In genomic region chr16:30063984-30064453, GRCm38 (mm10) we compare ENCODE assay signal across 8 mouse cellular contexts. TPM values are rescaled to one million over a fixed set of nuclear protein-coding genes. Genes with fewer than 3 reads are reported as not detected.
DNase-seq lines count a peak whose midpoint lies in the region; ATAC-seq and TF ChIP-seq lines count a peak whose summit lies in the region.

Gene Hes1, plus strand, starts transcription at chr16:30064384.

- peaks cover 3% of the 10 kb centered on the region; the same call in 1 of the 2 replicates for H3K27me3 ChIP-seq in embryonic facial prominence, embryonic 15.5 days
- H3K27me3 ChIP-seq in heart, embryonic 10.5 days (ENCODE audit: insufficient read depth, poor library complexity, severe bottlenecking), result 0 out of 2 replicates have a peak, but pooled peaks cover 7% of the 10 kb centered on the region
- no peaks in the 10 kb centered on the region for H3K27me3 ChIP-seq in kidney, embryonic 14.5 days (ENCODE audit: control insufficient read depth, insufficient read depth, low read length)
- no peaks in the 10 kb centered on the region for H3K27me3 ChIP-seq in myocyte (ENCODE audit: control insufficient read depth, insufficient read depth, insufficient read length)
- H3K27me3 ChIP-seq in stomach, embryonic 14.5 days (ENCODE audit: control insufficient read depth, insufficient read depth, low read length), result no peaks in the 10 kb centered on the region

- H3K36me3 ChIP-seq in embryonic facial prominence, embryonic 15.5 days, result no peaks in the 10 kb centered on the region
- H3K36me3 ChIP-seq in heart, embryonic 10.5 days, result no peaks in the 10 kb centered on the region
- peaks cover 6% of the 10 kb centered on the region; the same call in 1 of the 2 replicates for H3K36me3 ChIP-seq in kidney, embryonic 14.5 days (ENCODE audit: control insufficient read depth, insufficient read depth, low read length)
- no peaks in the 10 kb centered on the region for H3K36me3 ChIP-seq in myocyte (ENCODE audit: control insufficient read depth, insufficient read depth)
- no peaks in the 10 kb centered on the region for H3K36me3 ChIP-seq in stomach, embryonic 14.5 days (ENCODE audit: control insufficient read depth, insufficient read depth, low read length)

- peaks cover 62% of the 10 kb centered on the region for H3K4me1 ChIP-seq in embryonic facial prominence, embryonic 15.5 days
- peaks cover 68% of the 10 kb centered on the region for H3K4me1 ChIP-seq in heart, embryonic 10.5 days
- peaks cover 50% of the 10 kb centered on the region for H3K4me1 ChIP-seq in kidney, embryonic 14.5 days (ENCODE audit: control insufficient read depth, insufficient read depth, low read length)
- peaks cover 41% of the 10 kb centered on the region for H3K4me1 ChIP-seq in stomach, embryonic 14.5 days (ENCODE audit: control insufficient read depth, insufficient read depth, low read length)

- ATAC-seq in embryonic facial prominence, embryonic 15.5 days (ENCODE audit: insufficient number of reproducible peaks, low FRiP score, low TSS enrichment, low read depth), result peak; percentile 82
- ATAC-seq in kidney, embryonic 14.5 days (ENCODE audit: low FRiP score, low TSS enrichment), result peak; percentile 88
- ATAC-seq in stomach, embryonic 14.5 days (ENCODE audit: insufficient number of reproducible peaks, insufficient read depth, low FRiP score, low read depth), result peak; percentile 85

- DNase-seq in A20 (ENCODE audit: low read depth, low spot score), result peak; percentile 93
- DNase-seq in adrenal gland, postnatal 36 days, result peak; percentile 92 to 96
- DNase-seq in heart, embryonic 10.5 days (ENCODE audit: low spot score), result peak; percentile 98
- DNase-seq in liver, result peak; percentile 87

- peak within 1 kb of the TSS; percentile 64 for H3K9ac ChIP-seq in embryonic facial prominence, embryonic 15.5 days
- peak within 1 kb of the TSS; percentile 95 for H3K9ac ChIP-seq in kidney, embryonic 14.5 days (ENCODE audit: low read depth, low read length)
- H3K9ac ChIP-seq in stomach, embryonic 14.5 days (replicated peaks; ENCODE audit: low read depth, low read length), result peak within 1 kb of the TSS; percentile 93

- under 1% methylated on average over 56 of the region's 57 CpGs for WGBS in embryonic facial prominence, embryonic 15.5 days
- 0% methylated on average over 57 of the region's 57 CpGs for WGBS in heart, embryonic 10.5 days
- WGBS in kidney, embryonic 14.5 days, result under 1% methylated on average over 35 of the region's 57 CpGs
- under 1% methylated on average over 57 of the region's 57 CpGs for WGBS in stomach, embryonic 14.5 days

- TF ChIP-seq POLR2A in myocyte (IDR thresholded peaks at IDR 0.05; ENCODE audit: insufficient read length, low read depth), result peak; percentile 55

- H3K4me3 ChIP-seq in embryonic facial prominence, embryonic 15.5 days (replicated peaks), result peak within 1 kb of the TSS; percentile 55
- H3K4me3 ChIP-seq in heart, embryonic 10.5 days, result peak within 1 kb of the TSS; percentile 78
- peak within 1 kb of the TSS; percentile 85 for H3K4me3 ChIP-seq in kidney, embryonic 14.5 days (ENCODE audit: low read length)
- peak within 1 kb of the TSS; percentile 99 for H3K4me3 ChIP-seq in myocyte
- H3K4me3 ChIP-seq in stomach, embryonic 14.5 days (ENCODE audit: low read depth, low read length), result peak within 1 kb of the TSS; percentile 82

- peaks cover 29% of the 10 kb centered on the region for H3K79me2 ChIP-seq in myocyte (ENCODE audit: control insufficient read depth, insufficient read depth)

- H3K9me3 ChIP-seq in embryonic facial prominence, embryonic 15.5 days (replicated peaks), result no peaks in the 10 kb centered on the region
- H3K9me3 ChIP-seq in heart, embryonic 10.5 days, result no peaks in the 10 kb centered on the region
- H3K9me3 ChIP-seq in kidney, embryonic 14.5 days (ENCODE audit: control insufficient read depth, low read length), result no peaks in the 10 kb centered on the region
- H3K9me3 ChIP-seq in stomach, embryonic 14.5 days (ENCODE audit: control insufficient read depth, low read depth, low read length), result no peaks in the 10 kb centered on the region

- H3ac ChIP-seq in myocyte (ENCODE audit: control insufficient read depth, insufficient read length), result peak within 1 kb of the TSS; percentile 48

- H3K27ac ChIP-seq in embryonic facial prominence, embryonic 15.5 days (replicated peaks), result peak within 1 kb of the TSS; percentile 96
- peak within 1 kb of the TSS; percentile 99 for H3K27ac ChIP-seq in heart, embryonic 10.5 days
- peak within 1 kb of the TSS; percentile 98 for H3K27ac ChIP-seq in kidney, embryonic 14.5 days (ENCODE audit: low read depth, low read length)
- H3K27ac ChIP-seq in stomach, embryonic 14.5 days (ENCODE audit: low read length), result peak within 1 kb of the TSS; percentile 99

- peak within 1 kb of the TSS; percentile 93 for H3K4me2 ChIP-seq in embryonic facial prominence, embryonic 15.5 days (replicated peaks)
- peak within 1 kb of the TSS; percentile 90 for H3K4me2 ChIP-seq in kidney, embryonic 14.5 days (replicated peaks; ENCODE audit: low read depth, low read length)
- peak within 1 kb of the TSS; percentile 99 for H3K4me2 ChIP-seq in myocyte (ENCODE audit: low read depth)
- H3K4me2 ChIP-seq in stomach, embryonic 14.5 days (replicated peaks; ENCODE audit: low read depth, low read length), result peak within 1 kb of the TSS; percentile 58

TF ChIP-seq in myocyte, 11 proteins besides CTCF, POLR2A, EP300 and RAD21:
- TF ChIP-seq REST (IDR thresholded peaks at IDR 0.05; ENCODE audit: insufficient read depth, insufficient read length) (no peak), SRF (IDR thresholded peaks at IDR 0.05; ENCODE audit: control insufficient read depth, insufficient read length, low read depth) (no peak), TCF3 (IDR thresholded peaks at IDR 0.05; ENCODE audit: insufficient read length, low read depth) (peak; percentile 69), MYOG (IDR thresholded peaks at IDR 0.05; ENCODE audit: control insufficient read depth in 1 of 3, insufficient read depth in 1 of 3, insufficient read length in 2 of 3, low read depth in 2 of 3) (peak in 1 of 3 experiments; percentile 85), E2F4 (IDR thresholded peaks at IDR 0.05; ENCODE audit: insufficient read depth) (no peak), MAX (IDR thresholded peaks at IDR 0.05; ENCODE audit: low read depth) (peak; percentile 57), CEBPB (IDR thresholded peaks at IDR 0.05; ENCODE audit: insufficient read depth, poor library complexity, severe bottlenecking) (no peak), USF1 (IDR thresholded peaks at IDR 0.05; ENCODE audit: low read depth) (peak; percentile 9), MYOD1 (IDR thresholded peaks at IDR 0.05; ENCODE audit: control insufficient read depth in 1 of 3, insufficient read length in 2 of 3, low read depth in 2 of 3) (peak in 2 of 3 experiments; percentile 79 to 85)

RNA-seq across cellular contexts. Expression of gene Hes1, which starts in this region (rescaled TPM):
- total RNA-seq in adrenal gland, postnatal 36 days (2021), result 10 to 100 TPM; 19.2 to 26.1 TPM
- polyA plus RNA-seq in embryonic facial prominence, embryonic 15.5 days (2015; fragmentation: Nextera tagmentation; extraction: Ambion mirVana), result 63.6 and 66.0 TPM in 2 replicates
- 25.1 and 35.2 TPM in 2 replicates for polyA plus RNA-seq in heart, embryonic 10.5 days (2016; fragmentation: Nextera tagmentation; extraction: Ambion mirVana)
- polyA plus RNA-seq in kidney, embryonic 14.5 days (2014; fragmentation: Nextera tagmentation; extraction: Ambion mirVana), result 68.7 and 82.2 TPM in 2 replicates
- 35.8 TPM for polyA plus RNA-seq in myocyte (2012; fragmentation: generic; extraction: Trizol)
- polyA plus RNA-seq in stomach, embryonic 14.5 days (2014; fragmentation: Nextera tagmentation; extraction: Ambion mirVana), result 74.1 and 75.8 TPM in 2 replicates

Comparison
In these comparisons a context has a peak if more than half of its experiments do, and no peak if none do; other contexts are left out.
1. Peak in every context shown above with its lines: DNase-seq, ATAC-seq, H3K4me3 ChIP-seq and H3K27ac ChIP-seq.